Mouse (Mus musculus): ENCODE data around the gene Aup1. TPM values are rescaled to one million over a fixed set of nuclear protein-coding genes. Genes with fewer than 3 reads are reported as not detected.

Aup1 gene
- polyA plus RNA-seq, 1 experiment, result 582 TPM

GRCm38 (mm10) chr6:83019044-83019443 is 35.3 kb upstream of the Aup1 start:
- Histone ChIP-seq H3K4me1 (ENCODE audit: control insufficient read depth, insufficient read depth, insufficient read length) (no peaks in the 10 kb centered on the region; the same call in 1 of the 2 replicates), H3K36me3 (ENCODE audit: control insufficient read depth, insufficient read depth, low read length) (no peaks in the 10 kb centered on the region), H3K4me3 (ENCODE audit: extremely low read depth, insufficient read depth, insufficient read length) (no peak overlapping the region), H3K27ac (ENCODE audit: insufficient read depth, low read length) (no peak overlapping the region), H3K27me3 (ENCODE audit: control insufficient read depth, insufficient read depth, low read length) (no peaks in the 10 kb centered on the region)
- no peak for TF ChIP-seq POLR2A (IDR thresholded peaks at IDR 0.05; ENCODE audit: low read depth, low read length)
- TF ChIP-seq CTCF (IDR thresholded peaks at IDR 0.05; ENCODE audit: extremely low read depth, insufficient read depth, insufficient read length, insufficient replicate concordance), result no peak
- 82% methylated on average over 3 of the region's 3 CpGs for WGBS
- DNase-seq (ENCODE audit: low read depth in 1 of 2, low spot score in 2 of 2), result no peak

- no peak overlapping the region for H3K27ac ChIP-seq (ENCODE audit: insufficient read depth, low read length)
- no peak overlapping the region for H3K4me3 ChIP-seq (ENCODE audit: extremely low read depth, insufficient read depth, insufficient read length)
- no peaks in the 10 kb centered on the region; the same call in 1 of the 2 replicates for H3K4me1 ChIP-seq (ENCODE audit: control insufficient read depth, insufficient read depth, insufficient read length)
- no peaks in the 10 kb centered on the region for H3K36me3 ChIP-seq (ENCODE audit: control insufficient read depth, insufficient read depth, low read length)
- no peak for DNase-seq (ENCODE audit: low read depth in 1 of 2, low spot score in 2 of 2)
- 75% methylated on average over 6 of the region's 6 CpGs for WGBS
- TF ChIP-seq CTCF (IDR thresholded peaks at IDR 0.05; ENCODE audit: extremely low read depth, insufficient read depth, insufficient read length, insufficient replicate concordance) (no peak), POLR2A (IDR thresholded peaks at IDR 0.05; ENCODE audit: low read depth, low read length) (no peak)
- no peaks in the 10 kb centered on the region for H3K27me3 ChIP-seq (ENCODE audit: control insufficient read depth, insufficient read depth, low read length)
Observed at GRCm38 (mm10) chr6:83020121-83020520, 34.2 kb upstream of the Aup1 start.

- no peak for TF ChIP-seq CTCF (IDR thresholded peaks at IDR 0.05; ENCODE audit: extremely low read depth, insufficient read depth, insufficient read length, insufficient replicate concordance)
- TF ChIP-seq POLR2A (IDR thresholded peaks at IDR 0.05; ENCODE audit: low read depth, low read length), result no peak
- no peak for DNase-seq (ENCODE audit: low read depth in 1 of 2, low spot score in 2 of 2)
- Histone ChIP-seq H3K36me3 (ENCODE audit: control insufficient read depth, insufficient read depth, low read length) (no peaks in the 10 kb centered on the region), H3K4me1 (ENCODE audit: control insufficient read depth, insufficient read depth, insufficient read length) (no peaks in the 10 kb centered on the region; the same call in 1 of the 2 replicates), H3K27ac (ENCODE audit: insufficient read depth, low read length) (no peak overlapping the region), H3K4me3 (ENCODE audit: extremely low read depth, insufficient read depth, insufficient read length) (no peak overlapping the region), H3K27me3 (ENCODE audit: control insufficient read depth, insufficient read depth, low read length) (no peaks in the 10 kb centered on the region)
- WGBS, result 85% methylated on average over 4 of the region's 4 CpGs
Observed at GRCm38 (mm10) chr6:83020836-83021593, 33.3 kb upstream of the Aup1 start.

- no peak overlapping the region for H3K4me3 ChIP-seq (ENCODE audit: extremely low read depth, insufficient read depth, insufficient read length)
- TF ChIP-seq CTCF (IDR thresholded peaks at IDR 0.05; ENCODE audit: extremely low read depth, insufficient read depth, insufficient read length, insufficient replicate concordance), result no peak
- TF ChIP-seq POLR2A (IDR thresholded peaks at IDR 0.05; ENCODE audit: low read depth, low read length), result no peak
- no peak for DNase-seq (ENCODE audit: low read depth in 1 of 2, low spot score in 2 of 2)
- H3K27ac ChIP-seq (ENCODE audit: insufficient read depth, low read length), result no peak overlapping the region
- H3K36me3 ChIP-seq (ENCODE audit: control insufficient read depth, insufficient read depth, low read length), result no peaks in the 10 kb centered on the region
- peaks cover 4% of the 10 kb centered on the region; the same call in 1 of the 2 replicates for H3K4me1 ChIP-seq (ENCODE audit: control insufficient read depth, insufficient read depth, insufficient read length)
- no peaks in the 10 kb centered on the region for H3K27me3 ChIP-seq (ENCODE audit: control insufficient read depth, insufficient read depth, low read length)
- WGBS, result 89% methylated on average over 9 of the region's 9 CpGs
Observed at GRCm38 (mm10) chr6:83023008-83023407, 31.3 kb upstream of the Aup1 start.

- Histone ChIP-seq H3K27me3 (ENCODE audit: control insufficient read depth, insufficient read depth, low read length) (no peaks in the 10 kb centered on the region), H3K27ac (ENCODE audit: insufficient read depth, low read length) (no peak overlapping the region), H3K4me1 (ENCODE audit: control insufficient read depth, insufficient read depth, insufficient read length) (peaks cover 5% of the 10 kb centered on the region; the same call in 1 of the 2 replicates), H3K4me3 (ENCODE audit: extremely low read depth, insufficient read depth, insufficient read length) (no peak overlapping the region), H3K36me3 (ENCODE audit: control insufficient read depth, insufficient read depth, low read length) (no peaks in the 10 kb centered on the region)
- no peak for DNase-seq (ENCODE audit: low read depth in 1 of 2, low spot score in 2 of 2)
- TF ChIP-seq POLR2A (IDR thresholded peaks at IDR 0.05; ENCODE audit: low read depth, low read length) (no peak), CTCF (IDR thresholded peaks at IDR 0.05; ENCODE audit: extremely low read depth, insufficient read depth, insufficient read length, insufficient replicate concordance) (no peak)
- WGBS, result 93% methylated on average over 2 of the region's 2 CpGs
Observed at GRCm38 (mm10) chr6:83023786-83024185, 30.5 kb upstream of the Aup1 start.

GRCm38 (mm10) chr6:83024421-83024820 is 29.9 kb upstream of the Aup1 start:
- Histone ChIP-seq H3K27me3 (ENCODE audit: control insufficient read depth, insufficient read depth, low read length) (no peaks in the 10 kb centered on the region), H3K36me3 (ENCODE audit: control insufficient read depth, insufficient read depth, low read length) (no peaks in the 10 kb centered on the region), H3K4me1 (ENCODE audit: control insufficient read depth, insufficient read depth, insufficient read length) (peaks cover 5% of the 10 kb centered on the region; the same call in 1 of the 2 replicates), H3K4me3 (ENCODE audit: extremely low read depth, insufficient read depth, insufficient read length) (no peak overlapping the region), H3K27ac (ENCODE audit: insufficient read depth, low read length) (no peak overlapping the region)
- TF ChIP-seq CTCF (IDR thresholded peaks at IDR 0.05; ENCODE audit: extremely low read depth, insufficient read depth, insufficient read length, insufficient replicate concordance) (no peak), POLR2A (IDR thresholded peaks at IDR 0.05; ENCODE audit: low read depth, low read length) (no peak)
- DNase-seq (ENCODE audit: low read depth in 1 of 2, low spot score in 2 of 2), result no peak
- WGBS, result 62% methylated on average over 4 of the region's 4 CpGs

- Histone ChIP-seq H3K27ac (ENCODE audit: insufficient read depth, low read length) (no peak overlapping the region), H3K4me3 (ENCODE audit: extremely low read depth, insufficient read depth, insufficient read length) (no peak overlapping the region), H3K4me1 (ENCODE audit: control insufficient read depth, insufficient read depth, insufficient read length) (peaks cover 5% of the 10 kb centered on the region; the same call in 1 of the 2 replicates), H3K27me3 (ENCODE audit: control insufficient read depth, insufficient read depth, low read length) (no peaks in the 10 kb centered on the region), H3K36me3 (ENCODE audit: control insufficient read depth, insufficient read depth, low read length) (no peaks in the 10 kb centered on the region)
- WGBS, result 97% methylated on average over 4 of the region's 4 CpGs
- DNase-seq (ENCODE audit: low read depth in 1 of 2, low spot score in 2 of 2), result no peak
- TF ChIP-seq POLR2A (IDR thresholded peaks at IDR 0.05; ENCODE audit: low read depth, low read length) (no peak), CTCF (IDR thresholded peaks at IDR 0.05; ENCODE audit: extremely low read depth, insufficient read depth, insufficient read length, insufficient replicate concordance) (no peak)
Observed at GRCm38 (mm10) chr6:83025221-83025620, 29.1 kb upstream of the Aup1 start.
